Mouse (Mus musculus): ENCODE measurements at regions not wholly inside any gene's neighbourhood (a gene's known extent, or its start where the extent isn't known, plus 50 kb on each side); places are given as distances from the start of the nearest gene placed in this dataset.

DNA sequence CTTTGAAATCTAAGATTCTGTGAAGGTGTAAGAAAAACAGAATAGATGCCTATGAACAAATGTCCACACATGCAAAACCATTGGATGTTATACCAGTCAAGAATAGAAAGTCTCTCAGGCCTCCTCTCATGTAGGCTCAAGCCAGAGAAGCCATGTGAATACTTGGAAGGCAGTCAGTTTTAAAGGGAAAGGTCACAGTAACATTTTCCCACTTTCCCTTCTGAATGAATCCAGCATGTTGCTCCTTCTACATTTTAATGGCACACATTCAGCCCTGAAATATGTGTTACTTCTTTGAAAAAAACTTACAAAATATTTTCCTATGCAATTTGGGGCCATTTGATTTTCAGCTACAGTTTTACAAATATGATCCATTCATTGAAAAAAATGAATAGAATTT, 186.1 kb downstream of the Lurap1l start:
- ATAC-seq (ENCODE audit: low FRiP score): no peak

DNA sequence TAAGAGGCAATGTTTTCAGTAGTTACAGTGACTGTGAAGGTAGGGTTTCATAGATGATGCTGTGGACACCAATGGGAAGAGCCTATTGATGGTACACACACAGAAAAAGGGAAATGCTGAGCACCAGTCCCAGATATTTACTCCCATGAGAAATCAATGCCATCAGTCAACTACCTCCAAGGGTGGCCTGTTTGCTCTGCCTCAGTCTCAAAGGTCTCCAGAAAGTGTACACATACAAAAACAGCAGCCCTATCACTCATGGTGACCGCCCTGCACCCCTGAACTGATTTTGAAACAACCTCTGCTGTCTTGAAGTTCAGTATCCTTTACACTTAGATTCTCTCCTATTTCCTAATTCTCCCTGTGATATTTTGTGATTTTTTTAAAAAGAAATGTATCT, 187.2 kb downstream of the Lurap1l start:
- Histone ChIP-seq H3K36me3 (no peaks in the 10 kb centered on the region), H3K4me3 (replicated peaks) (no peak overlapping the region), H3K9ac (replicated peaks) (no peak overlapping the region), H3K4me1 (no peaks in the 10 kb centered on the region), H3K4me2 (no peak overlapping the region), H3K9me3 (replicated peaks) (no peaks in the 10 kb centered on the region), H3K27me3 (replicated peaks) (no peaks in the 10 kb centered on the region), H3K27ac (replicated peaks) (no peak overlapping the region)
- 97% methylated on average over 1 of the region's 1 CpGs for WGBS
- ATAC-seq (ENCODE audit: low FRiP score): no peak

More for the DNA sequence above, 186.1 kb downstream of the Lurap1l start:
- no peaks in the 10 kb centered on the region for H3K36me3 ChIP-seq
- H3K9ac ChIP-seq (replicated peaks): no peak overlapping the region
- H3K4me3 ChIP-seq (replicated peaks): no peak overlapping the region
- H3K9me3 ChIP-seq (replicated peaks): no peaks in the 10 kb centered on the region
- no peak overlapping the region for H3K4me2 ChIP-seq
- no peaks in the 10 kb centered on the region for H3K27me3 ChIP-seq (replicated peaks)
- H3K4me1 ChIP-seq: no peaks in the 10 kb centered on the region
- no peak overlapping the region for H3K27ac ChIP-seq (replicated peaks)

GRCm38 (mm10) chr4:81101049-81101448, 190.6 kb downstream of the Lurap1l start:
- no peak for ATAC-seq (ENCODE audit: low FRiP score)

GRCm38 (mm10) chr4:81111307-81111706, 200.9 kb downstream of the Lurap1l start:
- no peak for ATAC-seq (ENCODE audit: low FRiP score)
- Histone ChIP-seq H3K9me3 (replicated peaks) (no peaks in the 10 kb centered on the region), H3K4me2 (no peak overlapping the region), H3K36me3 (no peaks in the 10 kb centered on the region), H3K9ac (replicated peaks) (no peak overlapping the region), H3K27me3 (replicated peaks) (no peaks in the 10 kb centered on the region), H3K27ac (replicated peaks) (no peak overlapping the region), H3K4me3 (replicated peaks) (no peak overlapping the region), H3K4me1 (no peaks in the 10 kb centered on the region)
- 48% methylated on average over 3 of the region's 3 CpGs for WGBS

More at GRCm38 (mm10) chr4:81101049-81101448, 190.6 kb downstream of the Lurap1l start:
- Histone ChIP-seq H3K4me2 (no peak overlapping the region), H3K36me3 (no peaks in the 10 kb centered on the region), H3K9ac (replicated peaks) (no peak overlapping the region), H3K4me3 (replicated peaks) (no peak overlapping the region), H3K27me3 (replicated peaks) (no peaks in the 10 kb centered on the region), H3K9me3 (replicated peaks) (no peaks in the 10 kb centered on the region), H3K4me1 (no peaks in the 10 kb centered on the region), H3K27ac (replicated peaks) (no peak overlapping the region)
- 82% methylated on average over 2 of the region's 2 CpGs for WGBS

DNA sequence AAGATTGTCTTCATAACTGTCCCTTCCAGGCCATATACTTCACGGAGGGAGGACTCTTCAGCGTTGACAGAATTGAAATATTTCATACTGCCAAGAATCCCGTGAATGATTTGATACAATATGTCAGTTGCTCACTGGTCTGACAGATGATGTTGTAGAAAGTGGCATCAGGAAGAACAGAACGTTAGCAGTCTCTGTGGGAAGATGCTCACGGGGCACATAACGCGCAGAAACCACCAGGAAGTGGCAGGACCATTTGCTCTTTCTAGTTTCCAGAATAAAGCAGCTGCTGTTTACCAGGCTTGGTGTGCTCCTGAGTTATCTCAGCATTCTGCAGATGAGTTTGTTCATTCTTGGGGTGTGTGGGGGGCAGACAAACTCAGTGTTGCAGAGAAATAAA, 206.0 kb downstream of the Lurap1l start:
- H3K4me3 ChIP-seq (replicated peaks): no peak overlapping the region
- H3K4me2 ChIP-seq: no peak overlapping the region
- no peaks in the 10 kb centered on the region for H3K4me1 ChIP-seq
- H3K27ac ChIP-seq (replicated peaks): no peak overlapping the region
- H3K9ac ChIP-seq (replicated peaks): no peak overlapping the region
- no peaks in the 10 kb centered on the region for H3K27me3 ChIP-seq (replicated peaks)
- H3K9me3 ChIP-seq (replicated peaks): no peaks in the 10 kb centered on the region
- 83% methylated on average over 7 of the region's 7 CpGs for WGBS
- no peak for ATAC-seq (ENCODE audit: low FRiP score)
- H3K36me3 ChIP-seq: no peaks in the 10 kb centered on the region

DNA sequence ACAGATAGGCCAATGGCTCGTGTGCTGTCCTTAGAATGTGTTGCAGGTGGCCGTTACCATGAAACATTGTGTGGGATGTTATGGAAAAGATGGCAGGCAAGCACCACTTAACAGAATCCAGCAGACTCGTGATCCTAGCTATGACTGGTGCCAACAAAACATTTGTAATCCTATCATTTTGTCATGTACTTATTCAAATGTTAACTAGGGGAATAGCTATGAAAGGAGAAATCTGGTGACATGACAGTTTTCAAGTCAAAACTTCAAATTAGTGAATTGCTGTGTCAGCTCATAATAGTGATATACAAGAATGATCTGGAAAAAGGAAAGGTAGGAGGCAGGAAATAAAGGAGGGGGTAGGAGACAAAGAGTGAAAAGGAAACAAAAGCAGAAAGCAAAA, 213.7 kb downstream of the Lurap1l start:
- H3K4me3 ChIP-seq (replicated peaks): no peak overlapping the region
- no peak overlapping the region for H3K9ac ChIP-seq (replicated peaks)
- no peak for ATAC-seq (ENCODE audit: low FRiP score)
- no peaks in the 10 kb centered on the region for H3K4me1 ChIP-seq
- H3K27me3 ChIP-seq (replicated peaks): no peaks in the 10 kb centered on the region
- no peak overlapping the region for H3K4me2 ChIP-seq
- no peak overlapping the region for H3K27ac ChIP-seq (replicated peaks)
- 52% methylated on average over 3 of the region's 3 CpGs for WGBS
- H3K9me3 ChIP-seq (replicated peaks): no peaks in the 10 kb centered on the region
- no peaks in the 10 kb centered on the region for H3K36me3 ChIP-seq

DNA sequence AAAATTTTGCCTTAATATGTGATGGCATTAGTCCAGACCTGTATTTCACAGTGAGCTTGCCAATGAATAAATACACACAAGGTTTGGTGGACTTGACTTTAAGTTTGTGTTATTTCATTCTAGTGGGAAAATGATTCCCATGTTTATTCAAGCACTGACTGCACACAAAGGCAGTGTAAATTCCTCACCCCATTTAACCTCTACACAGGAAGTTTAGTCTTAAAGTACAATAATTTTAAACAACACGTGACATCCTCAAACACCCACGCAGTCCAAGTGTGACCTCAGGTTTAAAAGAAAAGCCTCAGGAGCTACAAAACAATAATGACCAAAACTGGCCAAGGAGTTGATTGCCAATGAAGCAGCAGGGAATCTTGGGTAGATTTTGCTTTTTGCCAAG, 219.4 kb downstream of the Lurap1l start:
- 53% methylated on average over 2 of the region's 2 CpGs for WGBS

DNA sequence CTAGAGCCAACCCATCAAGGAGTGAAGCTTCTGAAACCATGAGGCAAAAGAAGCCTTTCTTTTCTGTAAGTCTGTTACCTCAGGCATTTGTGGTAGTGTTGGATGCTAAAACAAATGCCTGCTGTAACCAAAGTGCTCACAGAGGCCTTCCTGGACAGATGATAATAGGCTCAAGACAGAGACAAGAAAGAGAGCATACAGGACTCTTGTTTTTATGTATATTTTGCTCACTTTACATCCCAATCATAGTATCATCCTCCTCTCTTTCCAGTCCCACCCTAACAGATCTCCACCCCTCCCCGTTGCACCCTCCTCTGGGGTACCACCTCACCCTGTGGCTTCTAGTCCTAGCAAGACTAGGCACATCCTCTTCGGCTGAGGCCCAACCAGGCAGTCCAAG, 262.7 kb downstream of the Lurap1l start:
- H3K4me2 ChIP-seq: no peak overlapping the region
- H3K9ac ChIP-seq (replicated peaks): no peak overlapping the region
- no peaks in the 10 kb centered on the region for H3K4me1 ChIP-seq
- H3K9me3 ChIP-seq (replicated peaks): no peaks in the 10 kb centered on the region
- WGBS: 81% methylated on average over 2 of the region's 2 CpGs
- H3K27ac ChIP-seq (replicated peaks): no peak overlapping the region
- H3K4me3 ChIP-seq (replicated peaks): no peak overlapping the region
- ATAC-seq (ENCODE audit: low FRiP score): no peak
- H3K27me3 ChIP-seq (replicated peaks): no peaks in the 10 kb centered on the region
- no peaks in the 10 kb centered on the region for H3K36me3 ChIP-seq

More for the DNA sequence above, 219.4 kb downstream of the Lurap1l start:
- no peak overlapping the region for H3K4me2 ChIP-seq
- no peaks in the 10 kb centered on the region for H3K36me3 ChIP-seq
- no peak overlapping the region for H3K4me3 ChIP-seq (replicated peaks)
- H3K9ac ChIP-seq (replicated peaks): no peak overlapping the region
- ATAC-seq (ENCODE audit: low FRiP score): no peak
- no peaks in the 10 kb centered on the region for H3K4me1 ChIP-seq
- no peaks in the 10 kb centered on the region for H3K9me3 ChIP-seq (replicated peaks)
- H3K27ac ChIP-seq (replicated peaks): no peak overlapping the region
- H3K27me3 ChIP-seq (replicated peaks): no peaks in the 10 kb centered on the region

DNA sequence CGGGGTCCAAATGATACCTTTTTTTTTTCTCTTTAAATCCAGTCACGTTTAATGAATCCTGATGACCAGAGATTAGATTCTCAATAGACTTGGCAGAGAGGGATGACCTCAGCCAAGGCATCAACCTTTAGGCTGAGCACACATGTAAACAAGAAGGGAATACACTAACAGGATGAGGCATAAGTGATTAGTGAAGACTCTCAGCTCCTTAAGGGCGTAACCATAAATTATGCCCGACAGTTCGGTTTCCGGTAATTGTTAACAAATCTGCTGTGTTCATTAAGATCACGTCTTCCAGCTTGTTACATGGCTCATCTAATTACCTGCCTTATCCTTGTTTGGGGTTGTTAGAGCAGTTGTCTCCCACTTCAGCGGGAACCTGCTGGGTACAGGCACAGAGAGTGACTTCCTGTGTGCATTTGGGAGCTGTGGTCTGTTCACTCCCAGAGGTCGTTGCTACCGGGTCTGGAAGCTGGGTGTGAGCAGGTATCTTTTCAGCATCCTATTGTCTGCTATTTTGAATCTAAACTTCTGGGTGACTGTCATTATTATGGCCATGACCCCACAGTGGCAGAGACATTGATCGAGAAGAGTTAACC, 265.1 kb downstream of the Mpdz start:
- H3K4me3 ChIP-seq (replicated peaks): no peak overlapping the region
- H3K4me1 ChIP-seq: peaks cover 6% of the 10 kb centered on the region; the same call in 1 of the 2 replicates
- H3K36me3 ChIP-seq: no peaks in the 10 kb centered on the region
- no peaks in the 10 kb centered on the region for H3K27me3 ChIP-seq (replicated peaks)
- ATAC-seq (ENCODE audit: low FRiP score): no peak
- no peak overlapping the region for H3K27ac ChIP-seq (replicated peaks)
- 62% methylated on average over 11 of the region's 11 CpGs for whole genome bisulfite sequencing
- H3K9ac ChIP-seq (replicated peaks): no peak overlapping the region
- H3K9me3 ChIP-seq (replicated peaks): no peaks in the 10 kb centered on the region
- no peak overlapping the region for H3K4me2 ChIP-seq

- Histone ChIP-seq H3K9ac (replicated peaks) (no peak overlapping the region), H3K4me2 (no peak overlapping the region), H3K9me3 (replicated peaks) (no peaks in the 10 kb centered on the region), H3K27ac (replicated peaks) (no peak overlapping the region), H3K36me3 (no peaks in the 10 kb centered on the region), H3K4me3 (replicated peaks) (no peak overlapping the region), H3K27me3 (replicated peaks) (no peaks in the 10 kb centered on the region), H3K4me1 (peaks cover 6% of the 10 kb centered on the region; the same call in 1 of the 2 replicates)
- WGBS: 78% methylated on average over 14 of the region's 14 CpGs
- ATAC-seq (ENCODE audit: low FRiP score): peak; percentile 41; the same call in 1 of the 2 replicates
These were observed 264.4 kb downstream of the Mpdz start for GRCm38 (mm10) chr4:81178047-81178781.

GRCm38 (mm10) chr4:81178782-81179135, 263.9 kb downstream of the Mpdz start:
- WGBS: under 1% methylated on average over 12 of the region's 12 CpGs
- peak overlapping the region; percentile 27 for H3K4me2 ChIP-seq

GRCm38 (mm10) chr4:81216123-81216522, 226.5 kb downstream of the Mpdz start:
- Histone ChIP-seq H3K4me3 (replicated peaks) (no peak overlapping the region), H3K27me3 (replicated peaks) (no peaks in the 10 kb centered on the region), H3K4me1 (peaks cover 10% of the 10 kb centered on the region), H3K4me2 (no peak overlapping the region), H3K36me3 (no peaks in the 10 kb centered on the region), H3K9ac (replicated peaks) (no peak overlapping the region), H3K27ac (replicated peaks) (no peak overlapping the region), H3K9me3 (replicated peaks) (no peaks in the 10 kb centered on the region)
- 52% methylated on average over 1 of the region's 1 CpGs for WGBS
- ATAC-seq (ENCODE audit: low FRiP score): no peak

More at GRCm38 (mm10) chr4:81178782-81179135, 263.9 kb downstream of the Mpdz start:
- Histone ChIP-seq H3K27me3 (replicated peaks) (no peaks in the 10 kb centered on the region), H3K4me3 (replicated peaks) (no peak overlapping the region), H3K9me3 (replicated peaks) (no peaks in the 10 kb centered on the region), H3K9ac (replicated peaks) (no peak overlapping the region), H3K27ac (replicated peaks) (no peak overlapping the region), H3K36me3 (no peaks in the 10 kb centered on the region), H3K4me1 (peaks cover 6% of the 10 kb centered on the region; the same call in 1 of the 2 replicates)
- peak; percentile 91 for ATAC-seq (ENCODE audit: low FRiP score)
